Mouse (Mus musculus): ENCODE measurements around the gene Ctdsp2.

The Ctdsp2 gene

DNA sequence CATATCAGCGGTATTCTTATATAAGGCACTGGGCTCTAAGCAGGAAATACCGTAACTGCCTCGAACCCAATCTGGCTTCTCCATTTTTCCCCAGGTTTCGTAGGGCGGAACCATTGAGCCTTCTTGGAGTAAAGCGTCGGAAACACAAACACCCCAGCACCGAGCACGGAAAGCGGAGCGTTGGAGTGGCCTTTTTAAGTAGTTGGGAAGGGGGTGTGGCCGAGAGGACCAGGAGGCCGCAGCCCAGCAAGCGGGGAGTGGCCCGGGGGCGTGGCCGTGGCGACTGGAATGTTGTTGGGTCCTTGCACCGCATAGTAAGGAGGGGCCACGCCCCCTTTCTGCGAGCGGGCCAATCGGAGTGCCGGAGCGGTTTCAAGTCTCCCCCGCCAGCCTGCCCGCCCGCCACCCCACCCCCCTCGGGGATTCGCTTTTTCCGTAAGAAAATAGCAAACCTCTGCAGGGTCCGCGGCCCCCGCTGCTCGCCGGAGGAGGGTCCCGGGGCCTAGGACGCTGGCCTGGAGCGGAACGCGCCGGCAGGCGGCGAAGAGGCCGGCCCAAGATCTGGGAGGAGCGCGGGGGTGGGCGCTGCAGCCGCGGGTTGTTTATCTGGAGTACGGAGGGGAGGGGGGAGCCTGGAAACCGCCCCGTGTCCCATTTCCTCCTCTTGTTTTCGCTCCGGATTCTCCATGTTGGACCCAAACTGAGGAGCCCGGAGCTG lies at the start of gene Ctdsp2:
Gene Ctdsp2 (plus strand): TSS at position 441 of the 718 bp plus-strand sequence.
- DNase-seq, result peak; percentile 98

- DNase-seq, result no peak
Measured at GRCm38 (mm10) chr10:126928819-126929206, 49.7 kb upstream of the Ctdsp2 start.

DNA sequence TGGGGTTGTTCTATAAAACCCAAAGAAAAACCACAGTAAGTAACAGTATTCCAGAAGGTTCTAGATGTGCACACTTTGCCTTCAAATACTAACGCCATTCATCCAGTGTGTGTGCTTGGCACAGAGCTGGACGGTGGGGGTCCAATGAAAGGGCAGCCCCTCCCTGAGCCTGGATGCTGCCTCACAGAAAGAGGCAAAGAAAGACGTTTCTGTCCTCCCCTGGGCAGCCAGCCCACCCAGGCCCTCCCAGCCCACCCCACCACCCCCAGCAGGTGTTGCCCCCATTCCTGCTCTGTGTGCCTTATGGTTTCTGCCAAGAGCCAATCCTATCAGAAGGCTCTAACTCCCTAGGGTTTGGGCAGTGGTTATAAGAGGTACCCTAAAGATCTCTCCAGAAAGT lies 49.0 kb upstream of the Ctdsp2 start:
- no peak for DNase-seq

DNA sequence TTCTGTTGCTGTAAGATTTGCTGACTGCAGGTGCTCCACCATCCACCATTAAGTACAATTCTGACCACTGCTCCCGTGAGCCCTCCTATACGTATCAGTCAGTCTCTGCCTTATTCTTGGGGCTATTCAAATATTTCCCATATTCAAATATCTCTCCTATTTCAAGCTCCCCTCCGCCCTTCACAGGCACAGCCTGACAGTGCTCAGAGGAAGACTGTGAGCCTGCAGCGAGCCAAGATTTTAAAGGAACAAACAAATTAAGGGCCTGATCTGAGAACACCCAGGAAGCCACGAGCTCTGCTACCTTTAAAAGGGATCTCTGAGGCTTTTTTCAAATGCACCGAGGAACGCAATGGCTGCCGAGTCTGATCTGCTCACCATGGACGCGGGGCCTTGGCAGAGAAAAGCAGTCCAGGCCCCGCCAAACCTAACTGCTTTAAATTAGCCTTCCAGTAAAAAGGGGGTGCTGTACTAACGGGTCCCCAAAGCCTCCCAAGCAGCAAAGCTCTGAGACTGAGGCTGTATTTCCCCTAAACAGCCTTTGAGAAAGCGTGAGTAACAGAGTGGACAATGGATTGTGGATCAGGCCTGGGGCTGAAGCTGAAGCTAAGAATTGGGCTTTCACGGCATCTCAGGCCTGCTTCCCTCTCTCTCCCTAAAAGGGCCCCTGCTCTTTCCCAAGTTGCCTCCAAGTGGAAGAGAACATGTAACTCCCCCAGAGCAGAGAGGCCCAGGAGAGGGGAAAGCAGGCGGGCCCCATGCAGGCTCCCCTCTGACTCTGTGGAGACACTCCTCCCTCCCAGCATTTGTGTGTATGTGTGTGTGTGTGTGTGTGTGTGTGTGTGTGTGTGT lies 48.0 kb upstream of the Ctdsp2 start:
- no peak for DNase-seq

GRCm38 (mm10) chr10:126931123-126931759 lies 47.3 kb upstream of the Ctdsp2 start:
- DNase-seq, result no peak

- no peak for DNase-seq
Measured at GRCm38 (mm10) chr10:126931760-126932139, 46.8 kb upstream of the Ctdsp2 start.

DNA sequence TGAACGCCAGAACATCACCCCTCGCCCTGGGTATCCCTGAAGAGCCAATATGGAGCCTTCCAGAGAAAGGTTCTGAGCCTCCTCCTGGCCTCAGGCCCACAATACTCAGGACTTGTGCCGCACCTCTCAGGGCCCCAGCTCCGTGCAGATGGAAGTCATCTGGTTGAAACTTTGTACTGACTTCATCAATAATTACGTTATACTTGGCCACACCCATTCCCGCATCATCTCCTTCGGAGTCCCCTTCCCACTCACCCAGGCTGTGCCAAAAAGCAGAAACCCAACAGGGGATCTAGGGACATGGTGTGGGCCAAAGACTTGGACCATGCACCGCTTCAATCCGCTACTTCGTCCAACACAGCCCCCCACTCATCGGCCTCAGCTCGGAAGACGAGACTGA lies 44.0 kb upstream of the Ctdsp2 start:
- no peak for DNase-seq

- no peak for DNase-seq
Measured at GRCm38 (mm10) chr10:126935121-126935520, 43.4 kb upstream of the Ctdsp2 start.

DNA sequence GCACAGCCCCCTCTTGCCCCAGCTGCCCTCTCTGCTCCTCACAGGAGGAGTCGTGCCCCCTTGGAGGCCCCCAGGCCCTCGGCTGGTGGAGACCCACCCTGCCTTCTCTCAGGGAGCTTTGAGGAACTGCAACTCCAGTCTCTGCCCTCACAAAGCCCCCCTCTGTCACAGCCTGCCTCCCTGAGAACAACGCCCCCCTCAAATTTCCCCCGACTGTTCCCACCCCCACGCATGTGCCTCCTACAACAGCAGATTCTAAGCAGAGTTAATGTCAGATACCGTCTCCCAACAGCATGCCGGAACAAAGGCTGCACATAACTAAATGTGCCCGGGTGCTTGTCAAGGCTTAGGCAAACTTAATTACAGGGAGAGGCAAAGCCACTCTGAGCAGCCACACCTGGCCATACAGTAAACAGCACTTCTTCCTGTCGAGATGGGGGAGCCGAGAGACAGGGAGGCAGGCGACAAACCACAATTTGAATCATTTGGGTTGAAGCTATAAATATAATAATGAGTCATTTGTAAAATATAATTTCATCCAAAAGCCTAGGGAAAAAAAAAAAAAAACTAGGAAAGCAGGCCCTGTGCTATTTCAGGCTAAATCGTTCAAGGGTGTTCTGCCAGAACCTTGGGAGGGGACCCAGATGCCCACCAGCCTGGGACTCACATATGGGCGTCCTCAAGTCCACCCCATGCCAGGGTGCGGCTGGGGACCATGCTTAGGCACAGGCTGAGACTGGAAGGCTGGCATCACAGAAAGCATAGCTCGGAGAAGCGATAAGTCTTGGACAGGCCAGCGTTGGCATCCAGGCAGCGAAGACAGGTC lies 42.7 kb upstream of the Ctdsp2 start:
- DNase-seq, result peak; percentile 50

GRCm38 (mm10) chr10:126940949-126941348 lies 37.6 kb upstream of the Ctdsp2 start:
- DNase-seq, result no peak

GRCm38 (mm10) chr10:126945531-126945930 lies 33.0 kb upstream of the Ctdsp2 start:
- no peak for DNase-seq

GRCm38 (mm10) chr10:126949824-126950223 lies 28.7 kb upstream of the Ctdsp2 start:
- no peak for DNase-seq

DNA sequence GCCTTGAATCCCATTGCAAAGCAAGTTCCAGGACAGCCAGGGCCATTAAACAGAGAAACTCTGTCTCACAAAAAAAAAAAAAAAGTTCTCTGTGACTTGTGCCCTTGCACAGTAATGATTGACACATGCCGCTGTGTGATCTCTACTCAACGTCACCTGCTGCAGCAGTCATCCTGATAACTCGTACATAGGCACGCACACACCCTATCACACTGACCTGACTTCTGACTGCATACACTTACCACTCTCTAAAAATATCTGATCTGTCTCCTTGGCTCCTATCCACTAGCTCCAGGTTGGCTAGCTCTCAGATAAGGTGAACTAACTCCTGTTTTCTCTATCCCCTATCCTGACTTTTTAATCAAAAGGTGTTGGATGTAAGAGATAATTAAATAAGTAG lies 27.9 kb upstream of the Ctdsp2 start:
- no peak for DNase-seq

DNA sequence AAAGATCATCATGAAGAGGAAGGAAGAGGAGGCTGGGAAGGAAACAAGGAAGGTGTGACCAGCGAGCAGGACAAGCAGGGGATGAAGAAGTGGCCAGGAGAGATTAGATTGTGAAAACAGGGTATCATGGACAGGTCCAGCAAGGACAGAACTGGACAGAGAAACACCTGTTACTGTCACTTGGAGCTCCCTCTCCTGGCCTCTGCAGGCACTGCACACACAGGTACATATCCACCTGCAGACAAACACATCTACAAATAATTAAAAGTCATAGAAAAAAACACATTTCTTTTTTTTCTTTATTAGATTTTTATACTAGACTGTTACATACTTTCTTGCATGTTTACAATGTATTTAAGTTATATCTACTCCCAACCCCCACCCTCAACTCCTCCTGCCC lies 26.1 kb upstream of the Ctdsp2 start:
- DNase-seq, result no peak

DNA sequence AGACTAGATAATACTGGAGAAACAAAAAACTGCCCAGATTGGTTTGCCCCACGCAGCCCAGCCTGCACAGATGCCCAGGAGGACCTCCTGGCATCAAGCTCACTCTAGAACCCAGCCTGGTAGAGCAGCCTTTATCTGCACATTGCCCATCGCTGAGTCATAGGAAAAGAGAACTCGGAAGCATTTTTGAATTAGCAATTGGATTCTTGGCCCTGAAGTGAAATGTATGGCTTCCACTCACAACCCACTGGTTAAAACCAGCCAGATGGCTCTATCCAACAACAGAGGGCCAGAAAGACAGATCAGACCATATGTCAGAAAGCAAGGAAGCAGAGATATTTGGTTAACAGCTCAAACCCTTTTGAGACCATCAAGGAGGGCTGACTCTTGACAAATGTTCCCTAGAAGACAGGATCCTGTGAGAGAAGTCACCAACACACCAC lies 25.5 kb upstream of the Ctdsp2 start:
- DNase-seq, result no peak

GRCm38 (mm10) chr10:126956692-126957358 lies 21.7 kb upstream of the Ctdsp2 start:
- no peak for DNase-seq

- no peak for DNase-seq
Measured at GRCm38 (mm10) chr10:126957359-126958107, 21.0 kb upstream of the Ctdsp2 start.

- no peak for DNase-seq
Measured at GRCm38 (mm10) chr10:126960496-126960895, 18.0 kb upstream of the Ctdsp2 start.

- no peak for DNase-seq
Measured at GRCm38 (mm10) chr10:126961757-126962156, 16.8 kb upstream of the Ctdsp2 start.

DNA sequence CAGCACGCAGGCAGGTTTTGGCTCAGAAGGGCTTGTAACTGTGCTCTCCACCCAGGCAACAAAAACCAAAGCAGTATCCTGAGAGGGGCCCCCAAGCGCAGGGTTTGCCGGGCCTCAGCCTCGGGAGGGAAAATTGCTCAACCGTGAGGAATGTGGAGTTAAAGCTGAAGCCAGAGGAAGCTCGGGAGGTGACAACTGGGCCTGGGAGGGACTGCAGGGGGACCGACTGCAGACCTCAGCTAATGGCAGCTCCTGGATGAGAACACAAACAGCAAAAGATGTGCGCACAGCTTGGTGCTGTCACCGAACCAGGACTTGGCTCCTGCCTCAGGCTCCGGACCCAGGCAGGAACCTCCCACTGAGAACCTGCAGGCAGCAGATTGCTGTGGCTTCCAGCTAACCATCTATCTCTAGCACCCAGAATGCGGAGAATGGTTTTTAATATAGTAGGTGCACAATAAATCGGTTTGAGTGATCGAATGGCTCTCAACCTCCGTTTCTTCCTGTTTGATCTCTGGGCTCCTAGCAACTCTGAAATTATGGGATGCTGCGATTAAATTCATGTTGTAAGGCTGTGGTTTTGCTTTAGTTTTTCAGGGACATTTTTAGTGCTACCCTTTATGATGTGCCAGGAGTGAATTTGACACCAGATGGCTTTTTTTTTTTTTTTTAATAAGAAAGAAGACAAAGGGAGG lies 16.1 kb upstream of the Ctdsp2 start:
- no peak for DNase-seq

DNA sequence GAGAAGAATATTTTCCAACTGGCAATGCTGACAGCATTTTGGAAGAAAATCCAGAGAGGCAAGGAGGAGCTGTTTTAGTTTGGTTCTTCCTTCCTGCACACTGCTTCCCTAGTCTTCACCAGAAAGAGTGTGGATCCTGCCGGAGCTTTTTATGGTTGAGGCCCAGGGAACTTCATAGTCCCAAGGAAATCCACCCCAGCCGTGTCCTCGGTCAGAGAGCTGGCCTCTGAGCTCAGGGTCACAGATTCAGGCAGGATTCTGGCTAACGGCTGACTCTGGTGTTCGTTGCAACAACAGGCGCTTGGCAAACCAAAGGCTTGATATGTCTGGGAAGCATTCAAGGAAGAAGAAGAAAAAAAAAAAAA lies 15.6 kb upstream of the Ctdsp2 start:
- DNase-seq, result no peak

Measured in thymus, postnatal 25 days (tissue).